Mouse (Mus musculus): ENCODE measurements at regions not wholly inside any gene's neighbourhood (a gene's known extent, or its start where the extent isn't known, plus 50 kb on each side); places are given as distances from the start of the nearest gene placed in this dataset.

DNA sequence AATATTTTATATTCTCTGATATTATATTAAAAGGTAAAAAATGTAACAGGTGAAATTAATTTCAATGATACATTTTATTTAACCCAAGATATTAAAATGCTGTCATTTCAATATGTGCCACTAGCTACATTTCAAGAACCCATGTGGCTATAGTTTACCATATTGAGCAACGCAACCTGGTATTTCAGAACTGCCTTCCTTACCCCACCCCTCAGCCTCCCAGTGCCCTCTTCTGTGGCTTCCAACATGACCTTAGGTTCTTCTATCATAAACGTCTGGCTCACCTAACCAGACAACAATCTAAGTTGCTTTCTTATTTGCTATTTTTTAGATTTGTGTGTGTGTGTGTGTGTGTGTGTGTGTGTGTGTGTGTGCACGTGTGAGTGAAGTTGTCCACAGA is 55.7 kb upstream of the Ncoa1 start:
- TF ChIP-seq POLR2A (IDR thresholded peaks at IDR 0.05; ENCODE audit: extremely low read depth, insufficient read depth, low read length), result no peak
- no peak for TF ChIP-seq CTCF (IDR thresholded peaks at IDR 0.05; ENCODE audit: low read depth, low read length)

Data from liver, adult 2 months (tissue).